Mouse (Mus musculus): ENCODE data around the gene Phb2. TPM values are rescaled to one million over a fixed set of nuclear protein-coding genes. Genes with fewer than 3 reads are reported as not detected.

Gene Phb2
- polyA plus RNA-seq, 1 experiment, result 104 TPM

GRCm38 (mm10) chr6:124732476-124733370, 20.6 kb downstream of the Phb2 start:
- Histone ChIP-seq H3K27ac (ENCODE audit: insufficient read depth, low read length) (no peak overlapping the region; the same call in 1 of the 2 replicates), H3K4me3 (ENCODE audit: insufficient read depth, low read length) (0 out of 2 replicates have a peak overlapping the region, but pooled peaks have one; percentile 11), H3K4me1 (ENCODE audit: control insufficient read depth, insufficient read depth, low read length) (no peaks in the 10 kb centered on the region)
- TF ChIP-seq POLR2A (IDR thresholded peaks at IDR 0.05; ENCODE audit: extremely low read depth, insufficient read depth, low read length) (no peak), CTCF (IDR thresholded peaks at IDR 0.05; ENCODE audit: extremely low read depth, insufficient read depth, low read length) (no peak)

- TF ChIP-seq CTCF (IDR thresholded peaks at IDR 0.05; ENCODE audit: extremely low read depth, insufficient read depth, low read length) (no peak), POLR2A (IDR thresholded peaks at IDR 0.05; ENCODE audit: extremely low read depth, insufficient read depth, low read length) (no peak)
- H3K4me1 ChIP-seq (ENCODE audit: control insufficient read depth, insufficient read depth, low read length), result no peaks in the 10 kb centered on the region
- H3K27ac ChIP-seq (ENCODE audit: insufficient read depth, low read length), result no peak overlapping the region
- H3K4me3 ChIP-seq (ENCODE audit: insufficient read depth, low read length), result no peak overlapping the region
These were observed 22.3 kb downstream of the Phb2 start for GRCm38 (mm10) chr6:124734417-124734816.

- Histone ChIP-seq H3K4me3 (ENCODE audit: insufficient read depth, low read length) (no peak overlapping the region), H3K4me1 (ENCODE audit: control insufficient read depth, insufficient read depth, low read length) (peaks cover 2% of the 10 kb centered on the region), H3K27ac (ENCODE audit: insufficient read depth, low read length) (no peak overlapping the region)
- no peak for TF ChIP-seq POLR2A (IDR thresholded peaks at IDR 0.05; ENCODE audit: extremely low read depth, insufficient read depth, low read length)
- TF ChIP-seq CTCF (IDR thresholded peaks at IDR 0.05; ENCODE audit: extremely low read depth, insufficient read depth, low read length), result no peak
These were observed 24.9 kb downstream of the Phb2 start for GRCm38 (mm10) chr6:124737040-124737439.

- H3K4me1 ChIP-seq (ENCODE audit: control insufficient read depth, insufficient read depth, low read length), result peaks cover 2% of the 10 kb centered on the region
- no peak within 1 kb of the TSS for H3K4me3 ChIP-seq (ENCODE audit: insufficient read depth, low read length)
- H3K27ac ChIP-seq (ENCODE audit: insufficient read depth, low read length), result no peak within 1 kb of the TSS
- no peak for TF ChIP-seq CTCF (IDR thresholded peaks at IDR 0.05; ENCODE audit: extremely low read depth, insufficient read depth, low read length)
- TF ChIP-seq POLR2A (IDR thresholded peaks at IDR 0.05; ENCODE audit: extremely low read depth, insufficient read depth, low read length), result no peak
These were observed 26.4 kb downstream of the Phb2 start, which contains the start of gene Ptpn6 for GRCm38 (mm10) chr6:124738511-124739023. Gene Ptpn6, minus strand, starts transcription at chr6:124738714.

- Histone ChIP-seq H3K4me3 (ENCODE audit: insufficient read depth, low read length) (no peak overlapping the region; the same call in 1 of the 2 replicates), H3K27ac (ENCODE audit: insufficient read depth, low read length) (no peak overlapping the region), H3K4me1 (ENCODE audit: control insufficient read depth, insufficient read depth, low read length) (peaks cover 2% of the 10 kb centered on the region)
- no peak for TF ChIP-seq CTCF (IDR thresholded peaks at IDR 0.05; ENCODE audit: extremely low read depth, insufficient read depth, low read length)
- TF ChIP-seq POLR2A (IDR thresholded peaks at IDR 0.05; ENCODE audit: extremely low read depth, insufficient read depth, low read length), result no peak
These were observed 27.2 kb downstream of the Phb2 start for GRCm38 (mm10) chr6:124739231-124739796.

- peaks cover 2% of the 10 kb centered on the region for H3K4me1 ChIP-seq (ENCODE audit: control insufficient read depth, insufficient read depth, low read length)
- TF ChIP-seq POLR2A (IDR thresholded peaks at IDR 0.05; ENCODE audit: extremely low read depth, insufficient read depth, low read length) (no peak; the same call in 1 of the 2 replicates), CTCF (IDR thresholded peaks at IDR 0.05; ENCODE audit: extremely low read depth, insufficient read depth, low read length) (peak; percentile 40; the same call in 1 of the 2 replicates)
- H3K27ac ChIP-seq (ENCODE audit: insufficient read depth, low read length), result peak overlapping the region; percentile 92
- peak overlapping the region; percentile 67 for H3K4me3 ChIP-seq (ENCODE audit: insufficient read depth, low read length)
These were observed 28.2 kb downstream of the Phb2 start for GRCm38 (mm10) chr6:124740211-124740887.

DNA sequence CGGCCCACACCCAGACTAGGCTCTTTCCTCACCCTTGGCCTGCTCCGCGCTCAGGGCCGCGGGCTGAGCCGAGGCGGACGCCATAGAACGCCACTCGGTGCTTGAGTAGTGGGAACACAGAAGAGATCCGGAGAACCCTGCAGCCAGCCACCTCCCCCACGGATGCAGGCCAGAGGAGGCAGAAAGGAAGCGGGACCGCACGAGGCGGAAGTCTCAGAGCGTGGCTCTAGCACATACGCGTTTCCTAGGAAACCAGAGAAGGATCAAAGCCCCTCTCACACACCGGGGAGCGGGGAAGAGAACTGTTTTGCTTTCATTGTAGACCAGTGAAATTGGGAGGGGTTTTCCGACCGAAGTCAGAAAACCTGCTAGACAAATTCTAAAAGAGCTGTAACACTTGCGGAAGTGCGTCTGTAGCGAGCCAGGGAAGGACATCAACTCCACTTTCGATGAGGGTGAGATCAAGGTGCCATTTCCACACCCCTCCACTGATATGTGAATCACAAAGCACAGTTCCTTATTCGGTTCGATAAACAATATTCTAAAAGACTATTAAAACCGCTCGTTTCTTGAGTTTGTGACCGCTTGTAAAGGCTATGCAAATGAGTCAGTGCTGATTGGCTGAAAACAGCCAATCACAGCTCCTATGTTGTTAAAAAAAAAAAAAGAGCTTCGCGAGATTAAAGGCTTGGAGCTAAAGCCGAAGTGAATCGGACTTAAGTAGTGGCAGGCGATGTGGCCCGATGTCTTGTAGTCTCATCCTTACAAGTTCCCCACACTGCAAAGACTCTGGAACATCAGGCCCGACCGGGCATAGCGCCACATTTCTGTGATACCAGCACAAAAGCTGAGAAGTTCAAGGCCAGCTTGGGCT, 29.0 kb downstream of the Phb2 start, which contains the start of gene Grcc10:
Grcc10 (minus strand) TSS at position 487 of the 874 bp plus-strand sequence.
- TF ChIP-seq CTCF (IDR thresholded peaks at IDR 0.05; ENCODE audit: extremely low read depth, insufficient read depth, low read length), result no peak
- TF ChIP-seq POLR2A (IDR thresholded peaks at IDR 0.05; ENCODE audit: extremely low read depth, insufficient read depth, low read length), result peak; percentile 97
- peak within 1 kb of the TSS; percentile 92 for H3K27ac ChIP-seq (ENCODE audit: insufficient read depth, low read length)
- H3K4me1 ChIP-seq (ENCODE audit: control insufficient read depth, insufficient read depth, low read length), result peaks cover 2% of the 10 kb centered on the region
- H3K4me3 ChIP-seq (ENCODE audit: insufficient read depth, low read length), result peak within 1 kb of the TSS; percentile 67

GRCm38 (mm10) chr6:124741842-124742241, 29.7 kb downstream of the Phb2 start:
- Histone ChIP-seq H3K4me1 (ENCODE audit: control insufficient read depth, insufficient read depth, low read length) (peaks cover 2% of the 10 kb centered on the region), H3K27ac (ENCODE audit: insufficient read depth, low read length) (peak overlapping the region; percentile 92; the same call in 1 of the 2 replicates), H3K4me3 (ENCODE audit: insufficient read depth, low read length) (peak overlapping the region; percentile 67; the same call in 1 of the 2 replicates)
- TF ChIP-seq CTCF (IDR thresholded peaks at IDR 0.05; ENCODE audit: extremely low read depth, insufficient read depth, low read length) (no peak), POLR2A (IDR thresholded peaks at IDR 0.05; ENCODE audit: extremely low read depth, insufficient read depth, low read length) (no peak)

Data from cortical plate, adult 2 months (tissue).